Mouse (Mus musculus): ENCODE measurements around the gene Atxn1.

- no peak for TF ChIP-seq GATA1 (IDR thresholded peaks at IDR 0.05; ENCODE audit: borderline replicate concordance, low read length)
- TF ChIP-seq FLI1 (IDR thresholded peaks at IDR 0.05; ENCODE audit: low read length), result no peak
Observed at GRCm38 (mm10) chr13:45687581-45687980, 277.2 kb downstream of the Atxn1 start.
